Mouse (Mus musculus) retina, postnatal 1 day (tissue): ENCODE results near the gene Ssxb10.
"Not testable (repeated sequence)": the region's sequence is repeated elsewhere in the genome, so short reads cannot be mapped to it uniquely, and the experiment has no call there.

ENCODE experiments used
- DNase-seq: peaks from one replicate; pipeline ENCODE4 v3.0.0-alpha.2; 2012

Gene Ssxb10

DNA sequence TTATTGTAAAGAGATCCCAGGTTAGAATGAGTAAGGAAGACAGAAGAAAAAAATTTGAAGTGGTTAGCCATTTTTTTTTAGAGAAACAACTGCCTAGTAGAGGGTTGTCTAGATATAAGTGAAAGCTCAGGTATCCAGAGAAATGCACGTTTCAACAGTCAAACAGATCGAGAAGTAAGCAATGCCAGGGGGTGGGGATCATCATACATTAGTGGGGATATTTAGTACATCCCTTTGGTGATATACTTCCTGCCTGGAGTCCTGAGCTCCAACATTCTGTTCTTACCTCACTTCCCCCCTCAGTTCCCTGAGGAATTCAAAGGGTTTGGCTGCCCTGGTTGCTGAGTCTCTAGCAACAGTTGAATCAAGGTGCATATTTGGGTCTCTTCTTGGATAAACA, at the start of gene Ssxb10:
Gene Ssxb10 (plus strand): TSS at position 301 of the 400 bp plus-strand sequence.
- DNase-seq: no peak

- no peak for DNase-seq
Observed at GRCm38 (mm10) chrX:8288621-8289020, 38.6 kb upstream of the Ssxb10 start.

DNA sequence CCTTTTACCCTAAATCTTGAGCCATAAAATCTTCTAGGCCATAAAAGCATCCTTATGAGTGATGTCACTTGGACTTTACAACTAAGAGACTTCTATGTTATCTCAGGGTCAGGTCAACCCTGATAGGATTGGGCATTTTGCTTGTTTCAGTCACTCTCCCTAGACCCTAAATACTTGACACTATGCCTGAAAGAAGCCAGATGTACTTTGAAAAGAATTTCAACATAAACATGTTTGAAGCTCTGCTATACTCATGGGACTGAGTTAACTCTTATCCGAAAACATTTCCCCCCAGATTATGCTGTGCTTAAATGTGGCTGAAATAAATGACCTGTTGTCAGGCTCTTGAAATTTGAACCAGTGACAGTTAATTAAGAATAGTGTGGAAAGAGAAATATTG, 17.9 kb upstream of the Ssxb10 start:
- DNase-seq: no peak

DNA sequence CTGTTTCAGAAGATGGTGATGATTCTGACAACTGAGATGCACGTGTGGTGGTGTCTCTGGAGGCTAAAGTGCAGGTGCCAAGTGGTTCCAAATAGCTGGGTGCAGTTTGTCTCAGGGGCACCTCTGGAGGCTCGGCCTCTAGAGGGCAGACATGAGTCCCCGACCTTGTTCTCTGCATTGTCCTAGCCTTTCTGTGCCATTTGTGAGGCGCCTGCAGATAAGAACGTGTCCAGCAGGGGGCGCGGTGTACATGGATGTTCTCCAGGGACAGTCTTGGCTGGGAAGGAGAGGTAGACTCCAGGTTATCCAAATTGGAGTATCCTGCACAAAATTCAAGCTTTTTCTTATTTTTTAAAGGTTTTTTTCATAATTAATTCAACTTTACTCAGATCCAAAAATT, 12.3 kb upstream of the Ssxb10 start:
- peak; percentile 19 for DNase-seq

- not testable (repeated sequence) for DNase-seq
Observed at GRCm38 (mm10) chrX:8366678-8367077, 39.5 kb downstream of the Ssxb10 start, which contains the start of gene Ssxb9. TSS of gene Ssxb9 (plus strand) at chrX:8366978.
